In genomic region chr16:5359193-5359592, GRCm38 (mm10) we compare ENCODE assay signal across 27 mouse cellular contexts.
DNase-seq lines count a peak whose midpoint lies in the region; ATAC-seq and TF ChIP-seq lines count a peak whose summit lies in the region.
"Had no signal": no experiment of that assay in that cellular context is flagged by ENCODE, and none has a peak within 500 bp of the region (broad histone marks: within the 10 kb centered on the region; RNA-seq: fewer than 3 reads in every experiment).

No protein-coding gene starts in this region.

- no peaks in the 10 kb centered on the region for H3K36me3 ChIP-seq in liver, embryonic 12.5 days
- no peaks in the 10 kb centered on the region for H3K36me3 ChIP-seq in liver, postnatal 0 days (replicated peaks; ENCODE audit: insufficient read depth, low read length)
- H3K36me3 ChIP-seq in midbrain, embryonic 11.5 days (ENCODE audit: control insufficient read depth, insufficient read depth, low read length) = no peaks in the 10 kb centered on the region
- H3K36me3 ChIP-seq in midbrain, embryonic 14.5 days (ENCODE audit: control insufficient read depth, insufficient read depth, low read length) = no peaks in the 10 kb centered on the region
- H3K36me3 ChIP-seq: embryonic facial prominence, embryonic 13.5 days; embryonic facial prominence, embryonic 15.5 days; forebrain, embryonic 10.5 days; forebrain, embryonic 12.5 days; G1E had no signal

- H3K4me1 ChIP-seq in liver, embryonic 12.5 days = no peaks in the 10 kb centered on the region
- no peaks in the 10 kb centered on the region for H3K4me1 ChIP-seq in liver, postnatal 0 days (ENCODE audit: insufficient read depth)
- no peaks in the 10 kb centered on the region for H3K4me1 ChIP-seq in midbrain, embryonic 11.5 days (ENCODE audit: control insufficient read depth, insufficient read depth, low read length)
- no peaks in the 10 kb centered on the region for H3K4me1 ChIP-seq in midbrain, embryonic 14.5 days (ENCODE audit: control insufficient read depth, insufficient read depth, low read length)
- H3K4me1 ChIP-seq: embryonic facial prominence, embryonic 13.5 days; embryonic facial prominence, embryonic 15.5 days; forebrain, embryonic 10.5 days; forebrain, embryonic 12.5 days had no signal

- no peak for TF ChIP-seq EP300 in liver, postnatal 0 days (IDR thresholded peaks at IDR 0.05; ENCODE audit: low read depth)

- TF ChIP-seq CTCF in liver, postnatal 0 days (IDR thresholded peaks at IDR 0.05; ENCODE audit: low read depth) = no peak

- no peak for ATAC-seq in liver, embryonic 12.5 days
- no peak for ATAC-seq in liver, postnatal 0 days
- ATAC-seq in midbrain, embryonic 11.5 days (ENCODE audit: low FRiP score) = no peak
- ATAC-seq in midbrain, embryonic 14.5 days (ENCODE audit: low FRiP score, low TSS enrichment) = no peak
- ATAC-seq in megakaryocyte progenitor cell, adult 5-6 weeks (replicated peaks; ENCODE audit: poor library complexity) = 0 out of 2 replicates have a peak, but pooled peaks have one; percentile 17
- ATAC-seq: activated CD4-positive, CD25-positive, alpha-beta regulatory T cell, adult 4 months; CD4-positive, CD25-positive, alpha-beta regulatory T cell, adult 4 months; forebrain, embryonic 14.5 days; forebrain, embryonic 16.5 days; Patski had no signal

- 0 out of 2 replicates have a peak overlapping the region, but pooled peaks have one; percentile 27 for H3K27ac ChIP-seq in liver, embryonic 12.5 days
- H3K27ac ChIP-seq in liver, postnatal 0 days (ENCODE audit: low read depth) = no peak overlapping the region
- H3K27ac ChIP-seq in midbrain, embryonic 11.5 days (ENCODE audit: low read depth, low read length) = no peak overlapping the region
- no peak overlapping the region for H3K27ac ChIP-seq in midbrain, embryonic 14.5 days (replicated peaks; ENCODE audit: low read depth, low read length)
- H3K27ac ChIP-seq: embryonic facial prominence, embryonic 13.5 days; embryonic facial prominence, embryonic 15.5 days; forebrain, embryonic 10.5 days; forebrain, embryonic 12.5 days had no signal

- no peak overlapping the region for H3K4me3 ChIP-seq in liver, embryonic 12.5 days
- no peak overlapping the region for H3K4me3 ChIP-seq in liver, postnatal 0 days (ENCODE audit: low read depth, low read length)
- H3K4me3 ChIP-seq in midbrain, embryonic 11.5 days (ENCODE audit: low read depth, low read length) = no peak overlapping the region
- no peak overlapping the region for H3K4me3 ChIP-seq in midbrain, embryonic 14.5 days (replicated peaks; ENCODE audit: low read depth, low read length)
- H3K4me3 ChIP-seq: embryonic facial prominence, embryonic 13.5 days; embryonic facial prominence, embryonic 15.5 days; erythroblast, embryonic 14.5 days; forebrain, embryonic 10.5 days; forebrain, embryonic 12.5 days had no signal

- WGBS in liver, embryonic 12.5 days (ENCODE audit: insufficient replicate concordance) = 17% methylated on average over 4 of the region's 4 CpGs
- 29% methylated on average over 4 of the region's 4 CpGs for WGBS in liver, postnatal 0 days (ENCODE audit: insufficient replicate concordance)
- WGBS in midbrain, embryonic 11.5 days = 77% methylated on average over 4 of the region's 4 CpGs
- 89% methylated on average over 4 of the region's 4 CpGs for WGBS in midbrain, embryonic 14.5 days

- H3K27me3 ChIP-seq in liver, embryonic 12.5 days (replicated peaks) = no peaks in the 10 kb centered on the region; the same call in 1 of the 2 replicates
- no peaks in the 10 kb centered on the region for H3K27me3 ChIP-seq in liver, postnatal 0 days (ENCODE audit: insufficient read depth, low read length)
- no peaks in the 10 kb centered on the region for H3K27me3 ChIP-seq in midbrain, embryonic 11.5 days (ENCODE audit: control insufficient read depth, insufficient read depth, low read length)
- no peaks in the 10 kb centered on the region for H3K27me3 ChIP-seq in midbrain, embryonic 14.5 days (ENCODE audit: control insufficient read depth, insufficient read depth, low read length)
- H3K27me3 ChIP-seq: embryonic facial prominence, embryonic 13.5 days; embryonic facial prominence, embryonic 15.5 days; forebrain, embryonic 12.5 days; Patski had no signal

- DNase-seq in liver, postnatal 0 days = no peak
- DNase-seq in midbrain, embryonic 11.5 days (ENCODE audit: low spot score, missing footprints) = peak; percentile 45
- DNase-seq in midbrain, embryonic 14.5 days = no peak
- DNase-seq in kidney, postnatal 25 days = no peak
- DNase-seq: adrenal gland, adult 8-10 months; adrenal gland, postnatal 14 days; adrenal gland, postnatal 36 days; B cell, adult 2 months; cerebellum, adult 11-12 months; cerebellum, adult 2 months; cerebellum, adult 9-10 months; cerebellum, postnatal 10 days; cerebellum, postnatal 25 days; embryo, embryonic 11 days had no signal

- no peaks in the 10 kb centered on the region for H3K9me3 ChIP-seq in liver, embryonic 12.5 days (replicated peaks)
- no peaks in the 10 kb centered on the region for H3K9me3 ChIP-seq in liver, postnatal 0 days (ENCODE audit: low read length)
- no peaks in the 10 kb centered on the region; the same call in 1 of the 2 replicates for H3K9me3 ChIP-seq in midbrain, embryonic 11.5 days (ENCODE audit: control insufficient read depth, low read length)
- no peaks in the 10 kb centered on the region for H3K9me3 ChIP-seq in midbrain, embryonic 14.5 days (ENCODE audit: control insufficient read depth, low read length)
- H3K9me3 ChIP-seq: embryonic facial prominence, embryonic 13.5 days; embryonic facial prominence, embryonic 15.5 days had no signal

- H3K4me2 ChIP-seq in liver, embryonic 12.5 days = no peak overlapping the region
- no peak overlapping the region for H3K4me2 ChIP-seq in liver, postnatal 0 days (ENCODE audit: low read depth, low read length)
- H3K4me2 ChIP-seq in midbrain, embryonic 11.5 days = no peak overlapping the region
- H3K4me2 ChIP-seq in midbrain, embryonic 14.5 days (ENCODE audit: low read length) = no peak overlapping the region
- H3K4me2 ChIP-seq: embryonic facial prominence, embryonic 13.5 days; embryonic facial prominence, embryonic 15.5 days; forebrain, embryonic 12.5 days had no signal

- H3K9ac ChIP-seq in liver, embryonic 12.5 days = no peak overlapping the region
- no peak overlapping the region for H3K9ac ChIP-seq in liver, postnatal 0 days (replicated peaks)
- no peak overlapping the region for H3K9ac ChIP-seq in midbrain, embryonic 11.5 days (ENCODE audit: low read length)
- H3K9ac ChIP-seq in midbrain, embryonic 14.5 days (replicated peaks; ENCODE audit: low read length) = no peak overlapping the region
- H3K9ac ChIP-seq: embryonic facial prominence, embryonic 13.5 days; embryonic facial prominence, embryonic 15.5 days; forebrain, embryonic 12.5 days had no signal
